In the genomic region with DNA sequence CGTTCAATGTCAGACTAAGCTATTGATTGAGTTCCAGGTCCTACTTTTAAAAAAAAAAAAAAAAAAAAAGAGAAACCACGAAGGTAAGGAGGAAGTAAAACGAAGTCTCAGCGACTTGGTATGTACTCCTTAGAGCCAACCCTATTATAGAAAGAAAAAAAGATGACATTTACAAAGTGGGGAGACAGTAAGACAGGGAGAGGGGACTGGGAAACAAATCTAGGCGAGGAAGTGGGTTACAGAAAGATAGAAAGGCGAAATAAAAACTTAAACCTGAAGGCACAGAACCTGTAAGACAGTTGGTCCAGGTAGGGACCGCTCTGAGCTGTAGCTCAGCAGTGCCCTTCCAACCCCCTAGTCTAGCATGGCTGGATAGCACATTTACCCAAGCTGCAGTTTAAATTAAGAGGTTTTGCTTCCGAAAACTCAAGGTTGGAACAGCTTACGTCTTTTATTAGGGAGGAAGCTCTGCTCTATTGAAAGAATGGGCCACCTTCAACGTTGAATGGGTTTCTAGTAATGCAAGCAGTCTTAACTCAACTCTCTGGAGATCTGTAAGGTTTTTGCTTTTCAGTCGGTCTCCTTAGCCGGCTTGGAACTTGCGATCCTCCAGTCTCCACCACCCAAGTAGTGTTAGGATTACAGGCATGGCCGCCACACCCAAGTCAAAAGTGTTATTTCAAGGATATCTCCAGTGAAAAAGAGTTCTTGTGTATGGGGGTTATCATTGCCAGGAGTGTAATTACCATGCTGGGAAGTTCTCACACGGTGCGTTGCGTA, we compare ENCODE assay signal across 8 mouse cellular contexts. TPM values are rescaled to one million over a fixed set of nuclear protein-coding genes. Genes with fewer than 3 reads are reported as not detected.
DNase-seq lines count a peak whose midpoint lies in the region; ATAC-seq and TF ChIP-seq lines count a peak whose summit lies in the region.

A gene (minus strand): TSS at position 17 of the 780 bp plus-strand sequence.

- peak within 1 kb of the TSS; percentile 54 for H3K4me3 ChIP-seq in left cerebral cortex, adult 2 months
- peak within 1 kb of the TSS; percentile 87 for H3K4me3 ChIP-seq in heart, embryonic 13.5 days
- H3K4me3 ChIP-seq in limb, embryonic 15.5 days: peak within 1 kb of the TSS; percentile 71
- H3K4me3 ChIP-seq in stomach, embryonic 14.5 days (ENCODE audit: low read depth, low read length): peak within 1 kb of the TSS; percentile 84

- no peaks in the 10 kb centered on the region for H3K27me3 ChIP-seq in heart, embryonic 13.5 days (replicated peaks)
- no peaks in the 10 kb centered on the region for H3K27me3 ChIP-seq in limb, embryonic 15.5 days
- no peaks in the 10 kb centered on the region for H3K27me3 ChIP-seq in stomach, embryonic 14.5 days (ENCODE audit: control insufficient read depth, insufficient read depth, low read length)

- H3K4me1 ChIP-seq in heart, embryonic 13.5 days: peaks cover 73% of the 10 kb centered on the region
- H3K4me1 ChIP-seq in limb, embryonic 15.5 days: peaks cover 72% of the 10 kb centered on the region
- peaks cover 41% of the 10 kb centered on the region for H3K4me1 ChIP-seq in stomach, embryonic 14.5 days (ENCODE audit: control insufficient read depth, insufficient read depth, low read length)

- peak within 1 kb of the TSS; percentile 88 for H3K4me2 ChIP-seq in heart, embryonic 13.5 days
- peak within 1 kb of the TSS; percentile 82 for H3K4me2 ChIP-seq in limb, embryonic 15.5 days
- H3K4me2 ChIP-seq in stomach, embryonic 14.5 days (replicated peaks; ENCODE audit: low read depth, low read length): peak within 1 kb of the TSS; percentile 91

- no peak for TF ChIP-seq CTCF in left cerebral cortex, adult 2 months (IDR thresholded peaks at IDR 0.05)

- H3K36me3 ChIP-seq in heart, embryonic 13.5 days: peaks cover 20% of the 10 kb centered on the region
- H3K36me3 ChIP-seq in limb, embryonic 15.5 days: peaks cover 11% of the 10 kb centered on the region; the same call in 1 of the 2 replicates
- peaks cover 7% of the 10 kb centered on the region; the same call in 1 of the 2 replicates for H3K36me3 ChIP-seq in stomach, embryonic 14.5 days (ENCODE audit: control insufficient read depth, insufficient read depth, low read length)

- ATAC-seq in heart, embryonic 13.5 days (ENCODE audit: extremely low read depth, insufficient number of reproducible peaks, low FRiP score, low TSS enrichment): no peak
- no peak for ATAC-seq in limb, embryonic 15.5 days (ENCODE audit: insufficient number of reproducible peaks, low FRiP score, low TSS enrichment, low read depth)
- ATAC-seq in stomach, embryonic 14.5 days (ENCODE audit: insufficient number of reproducible peaks, insufficient read depth, low FRiP score, low read depth): no peak

- intact Hi-C loops in left cerebral cortex, adult 2 months (cut with DNase I): no loop called here
- intact Hi-C loops in left cerebral cortex, postnatal 4 days (cut with DNase I): no loop called here

- peak within 1 kb of the TSS; percentile 91 for H3K27ac ChIP-seq in left cerebral cortex, adult 2 months
- H3K27ac ChIP-seq in heart, embryonic 13.5 days (replicated peaks): peak within 1 kb of the TSS; percentile 100
- H3K27ac ChIP-seq in limb, embryonic 15.5 days: peak within 1 kb of the TSS; percentile 99
- peak within 1 kb of the TSS; percentile 96 for H3K27ac ChIP-seq in stomach, embryonic 14.5 days (ENCODE audit: low read length)

- DNase-seq in left cerebral cortex, adult 2 months (ENCODE audit: extremely low spot score in 1 of 2, low spot score in 2 of 2): no peak
- no peak for DNase-seq in left cerebral cortex, postnatal 4 days
- no peak for DNase-seq in adrenal gland, postnatal 25 days
- DNase-seq in T-cell, adult 2 months (ENCODE audit: low spot score): no peak
- no peak for DNase-seq in ovary, postnatal 10 days (ENCODE audit: low spot score)

- peak within 1 kb of the TSS; percentile 98 for H3K9ac ChIP-seq in heart, embryonic 13.5 days
- peak within 1 kb of the TSS; percentile 82; the same call in 1 of the 2 replicates for H3K9ac ChIP-seq in limb, embryonic 15.5 days
- peak within 1 kb of the TSS; percentile 88 for H3K9ac ChIP-seq in stomach, embryonic 14.5 days (replicated peaks; ENCODE audit: low read depth, low read length)

- 45% methylated on average over 17 of the region's 17 CpGs for WGBS in heart, embryonic 13.5 days
- WGBS in limb, embryonic 15.5 days: 39% methylated on average over 17 of the region's 17 CpGs
- 41% methylated on average over 17 of the region's 17 CpGs for WGBS in stomach, embryonic 14.5 days

- no peaks in the 10 kb centered on the region for H3K9me3 ChIP-seq in heart, embryonic 13.5 days
- H3K9me3 ChIP-seq in limb, embryonic 15.5 days: no peaks in the 10 kb centered on the region
- H3K9me3 ChIP-seq in stomach, embryonic 14.5 days (ENCODE audit: control insufficient read depth, low read depth, low read length): no peaks in the 10 kb centered on the region

RNA-seq across cellular contexts. Expression of the gene that starts here (rescaled TPM):
- 1 to 10 TPM; 2.3 to 2.8 TPM for total RNA-seq in left cerebral cortex, adult 2 months (2021)
- 1 to 10 TPM; 1.9 to 2.3 TPM for total RNA-seq in left cerebral cortex, postnatal 4 days (2021)
- 14.8 and 16.1 TPM in 2 replicates for total RNA-seq in adrenal gland, postnatal 25 days (2021)
- polyA plus RNA-seq in heart, embryonic 13.5 days (2015; fragmentation: Nextera tagmentation; extraction: Ambion mirVana): 11.9 and 13.6 TPM in 2 replicates
- polyA plus RNA-seq in limb, embryonic 15.5 days (2015; fragmentation: Nextera tagmentation; extraction: Ambion mirVana): 22.8 and 26.0 TPM in 2 replicates
- polyA plus RNA-seq in stomach, embryonic 14.5 days (2014; fragmentation: Nextera tagmentation; extraction: Ambion mirVana): 15.5 and 17.6 TPM in 2 replicates
